Mouse (Mus musculus): ENCODE results near the gene Vps51.
A peak's percentile ranks its signal among the peaks of the same experiment; 100 is the strongest.
"Not testable (repeated sequence)": the region's sequence is repeated elsewhere in the genome, so short reads cannot be mapped to it uniquely, and the experiment has no call there.

Gene Vps51

GRCm38 (mm10) chr19:6046294-6047153 lies 30.5 kb downstream of the Vps51 start, which contains the start of gene Syvn1:
Syvn1 (plus strand) TSS chr19:6046576.
- DNase-seq, result peak; percentile 95

- DNase-seq, result no peak
Measured at GRCm38 (mm10) chr19:6045366-6046293, 31.4 kb downstream of the Vps51 start.

DNA sequence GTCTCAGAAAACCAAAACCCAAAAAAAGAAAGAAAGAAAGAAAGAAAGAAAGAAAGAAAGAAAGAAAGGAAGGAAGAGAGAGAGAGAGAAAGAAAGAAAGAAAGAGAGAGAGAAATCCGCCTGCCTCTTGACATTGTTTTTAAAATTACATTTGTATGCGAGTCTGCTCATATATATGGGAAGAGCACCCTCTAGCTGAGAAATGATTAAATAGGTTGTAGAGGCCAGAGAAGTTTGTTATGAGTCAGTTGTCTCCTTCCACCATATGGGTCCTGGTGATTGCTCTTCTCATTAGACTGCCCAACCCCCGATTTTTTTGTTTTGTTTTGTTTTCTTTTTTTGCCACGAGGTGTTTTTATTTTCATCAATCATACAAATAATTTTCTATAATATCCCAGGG lies 32.9 kb downstream of the Vps51 start:
- DNase-seq, result not testable (repeated sequence)

- peak; percentile 4 for DNase-seq
Measured at GRCm38 (mm10) chr19:6042293-6042692, 34.7 kb downstream of the Vps51 start.

- no peak for DNase-seq
Measured at GRCm38 (mm10) chr19:6040002-6040401, 37.0 kb downstream of the Vps51 start.

GRCm38 (mm10) chr19:6038326-6038725 lies 38.7 kb downstream of the Vps51 start:
- no peak for DNase-seq

DNA sequence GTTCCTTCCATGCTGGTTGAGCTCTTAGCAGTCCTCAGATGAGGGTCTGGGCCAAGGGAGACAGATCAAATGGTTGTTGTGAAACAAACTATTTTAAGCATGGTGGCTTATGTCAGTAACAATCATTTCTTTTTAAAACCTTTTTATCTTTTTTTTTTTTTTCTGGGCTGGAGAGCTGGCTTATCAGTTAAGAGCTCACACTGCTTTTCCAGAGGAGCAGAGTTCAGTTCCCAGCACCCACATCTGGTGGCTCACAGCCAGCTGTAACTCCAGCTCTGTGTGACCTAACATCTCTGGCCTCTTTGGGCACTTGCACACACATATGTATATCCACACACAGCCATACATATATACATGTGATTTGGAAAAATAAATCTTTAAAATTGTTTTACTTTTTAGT lies 39.3 kb downstream of the Vps51 start:
- no peak for DNase-seq

DNA sequence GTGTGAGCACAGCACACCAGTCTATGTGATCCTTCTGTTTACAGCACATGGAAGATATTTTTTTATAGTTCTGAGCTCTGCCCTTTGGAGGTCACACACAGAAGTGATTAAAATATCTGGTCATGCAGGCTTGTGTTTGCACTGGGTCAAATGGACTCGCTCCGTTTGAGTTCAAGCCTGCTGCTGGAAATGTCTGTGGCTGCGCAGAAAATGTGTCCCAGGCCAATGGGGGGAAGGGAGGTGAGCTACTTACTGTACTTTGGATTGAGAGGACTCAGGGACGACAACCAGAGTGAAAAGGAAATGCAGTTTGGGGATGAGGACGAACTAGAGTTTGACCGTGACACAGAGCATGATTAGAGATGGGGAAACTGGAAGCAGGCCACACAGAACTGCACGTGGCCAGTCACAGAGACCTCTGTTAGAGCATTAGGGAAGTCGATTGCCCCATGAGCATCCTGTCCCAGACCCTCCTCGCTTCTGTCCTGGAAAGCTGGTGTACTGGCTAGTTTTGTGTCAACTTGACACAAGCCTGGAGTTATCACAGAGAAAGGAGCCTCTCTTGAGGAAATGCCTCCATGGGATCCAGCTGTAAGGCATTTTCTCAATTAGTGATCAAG lies 41.0 kb downstream of the Vps51 start:
- DNase-seq, result no peak

GRCm38 (mm10) chr19:6030520-6031280 lies 46.3 kb downstream of the Vps51 start:
- DNase-seq, result no peak

DNA sequence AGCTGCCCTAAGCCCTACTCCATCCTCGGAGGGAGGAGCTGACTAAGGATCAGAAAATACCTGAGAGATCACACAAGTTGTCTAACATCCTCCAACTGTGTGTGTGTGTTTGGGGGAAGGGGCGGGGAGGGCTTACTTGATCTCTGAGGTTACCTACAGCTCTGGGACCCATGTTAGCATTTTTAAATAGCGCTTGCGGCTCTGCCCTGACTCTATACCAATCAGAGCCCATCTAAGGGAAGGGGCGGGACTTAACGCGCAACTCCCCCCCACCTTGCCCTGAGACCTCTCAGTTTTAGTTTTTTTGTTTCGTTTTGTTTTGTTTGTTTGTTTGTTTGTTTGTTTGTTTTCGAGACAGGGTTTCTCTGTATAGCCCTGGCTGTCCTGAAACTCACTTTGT lies 47.6 kb downstream of the Vps51 start:
- DNase-seq, result no peak

DNA sequence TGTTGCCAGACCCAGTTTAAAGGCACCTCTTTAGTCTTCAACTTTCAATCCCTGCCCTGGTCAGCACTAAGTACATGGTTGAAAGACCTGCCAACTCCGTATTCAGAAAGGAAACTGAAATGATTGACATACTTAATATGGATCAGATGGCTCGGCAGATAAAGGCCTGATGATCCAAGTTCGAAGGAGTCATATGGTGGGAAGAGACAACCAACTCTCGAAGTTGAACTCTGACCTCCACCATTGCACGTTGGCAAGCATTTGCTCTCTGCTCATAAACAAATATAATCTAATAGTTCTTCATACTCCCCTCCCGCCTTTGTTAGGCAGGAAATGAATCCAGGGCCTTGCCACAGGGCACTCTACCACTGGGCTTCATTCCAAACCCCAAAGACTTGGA lies 48.0 kb downstream of the Vps51 start:
- no peak for DNase-seq

DNA sequence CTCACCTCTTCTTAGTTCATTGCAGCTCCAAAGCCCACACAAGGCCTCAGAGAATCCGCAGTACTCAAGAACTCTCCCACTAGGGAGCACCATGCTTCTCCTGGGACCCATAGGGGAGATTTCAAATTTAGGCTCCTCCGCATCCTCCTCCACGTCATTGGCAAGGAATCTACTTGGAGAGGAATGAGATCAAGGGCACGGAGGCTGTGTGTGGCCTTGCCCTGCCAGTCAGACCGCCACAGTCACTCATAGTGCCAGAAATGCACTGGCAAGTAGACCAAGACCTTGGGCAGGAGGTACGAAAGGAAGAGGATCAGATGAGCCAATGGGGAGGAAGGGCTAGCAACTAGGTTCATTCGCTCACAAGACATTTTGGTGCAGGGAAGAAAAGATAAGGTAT lies 53.1 kb downstream of the Vps51 start:
- no peak for DNase-seq

- no peak for DNase-seq
Measured at GRCm38 (mm10) chr19:6023059-6023458, 54.0 kb downstream of the Vps51 start.

DNA sequence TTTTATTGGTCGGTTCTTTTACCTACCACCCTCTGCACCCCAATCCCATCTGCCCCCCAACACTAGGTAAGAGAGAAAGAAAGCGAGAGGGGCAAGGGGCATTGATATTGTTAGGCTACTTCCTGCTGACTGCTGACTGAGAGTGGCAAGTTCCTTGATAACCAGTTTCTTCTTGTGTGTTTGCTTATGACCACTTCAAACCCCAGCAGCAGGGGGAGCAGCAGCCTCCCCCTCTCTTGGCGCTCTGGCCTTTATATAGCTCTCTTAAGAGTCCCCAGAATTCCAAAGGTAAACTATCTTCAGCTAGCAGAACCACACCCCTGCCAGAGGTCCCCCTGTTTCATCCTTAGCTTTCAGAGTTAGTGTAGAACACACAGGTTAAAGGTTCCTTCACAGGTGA lies 56.8 kb downstream of the Vps51 start:
- DNase-seq, result no peak

GRCm38 (mm10) chr19:6018142-6019089 lies 58.6 kb downstream of the Vps51 start:
- DNase-seq, result peak; percentile 84
